Mouse (Mus musculus): ENCODE data around the gene Ssrp1.

Gene Ssrp1

DNA sequence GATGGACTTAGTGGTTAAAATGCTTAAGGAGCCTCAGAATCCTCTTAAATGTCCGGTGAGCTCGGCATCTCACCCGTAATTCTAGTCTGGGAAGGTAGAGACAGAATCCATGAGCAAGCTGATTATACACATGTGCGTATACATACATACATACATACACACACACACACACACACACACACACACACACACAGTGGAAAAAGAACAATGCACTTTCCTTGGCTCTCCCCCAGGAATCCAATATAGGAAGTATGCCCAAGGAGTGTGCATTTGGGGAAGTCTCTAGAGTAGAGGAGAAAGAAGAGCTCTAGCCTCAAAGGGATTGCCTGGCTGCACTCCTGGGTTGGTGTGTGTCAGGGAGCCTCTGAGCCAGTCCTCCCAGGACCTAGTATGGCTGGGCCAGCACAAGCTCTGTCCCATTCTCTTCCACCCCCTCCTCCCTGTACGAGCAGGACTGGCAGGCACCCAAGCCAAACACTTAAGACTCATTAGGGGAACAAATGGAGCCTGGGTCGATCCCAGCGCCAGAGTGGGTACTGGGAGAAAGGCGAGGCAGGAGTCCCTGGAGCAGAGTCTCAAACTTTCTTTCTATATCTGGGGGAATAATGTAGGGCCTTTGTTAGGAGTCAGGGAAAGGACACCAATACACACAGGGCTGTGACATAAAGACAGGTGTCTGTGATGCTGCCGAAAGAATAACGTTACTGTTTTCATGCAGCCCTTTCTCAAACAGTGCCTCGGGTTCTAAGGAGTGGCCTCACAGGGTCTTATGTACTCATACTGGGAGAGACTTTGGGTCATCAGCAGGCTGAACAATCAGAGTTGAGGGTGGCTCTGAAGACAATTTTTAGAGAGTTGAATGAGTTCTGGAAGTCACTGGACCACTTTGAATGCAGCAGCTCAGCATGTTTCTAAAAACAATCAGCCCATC, 51.9 kb downstream of the Ssrp1 start:
- no peaks in the 10 kb centered on the region for H3K27me3 ChIP-seq (ENCODE audit: control insufficient read depth, insufficient read depth, low read length, poor library complexity, severe bottlenecking)
- no peak for DNase-seq (ENCODE audit: low read depth, low spot score)

DNA sequence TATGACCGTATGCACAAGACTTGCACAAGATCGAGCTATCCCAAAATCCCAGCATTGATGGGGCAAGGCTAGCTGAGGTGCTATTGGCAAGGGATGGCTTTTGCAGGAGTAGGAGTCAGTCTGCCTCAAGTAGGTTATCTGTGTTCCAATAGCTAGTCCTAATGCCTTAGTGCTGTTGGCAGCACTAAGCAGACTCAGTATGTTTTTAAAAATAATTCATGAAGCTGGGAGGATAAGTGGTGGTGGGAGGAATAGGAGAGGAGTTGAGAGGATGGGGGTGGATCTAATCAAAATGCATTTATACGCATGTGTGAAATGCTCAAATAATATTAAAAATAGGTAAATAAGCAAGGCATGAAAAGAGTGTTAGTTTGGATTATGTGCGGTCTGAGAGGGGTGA, 54.3 kb downstream of the Ssrp1 start:
- H3K36me3 ChIP-seq (ENCODE audit: control insufficient read depth, insufficient read depth, low read length, poor library complexity, severe bottlenecking), result no peaks in the 10 kb centered on the region
- no peaks in the 10 kb centered on the region for H3K27me3 ChIP-seq (ENCODE audit: control insufficient read depth, insufficient read depth, low read length, poor library complexity, severe bottlenecking)
- no peak for DNase-seq (ENCODE audit: low read depth, low spot score)

More for the DNA sequence above, 51.9 kb downstream of the Ssrp1 start:
- H3K36me3 ChIP-seq (ENCODE audit: control insufficient read depth, insufficient read depth, low read length, poor library complexity, severe bottlenecking), result no peaks in the 10 kb centered on the region

DNA sequence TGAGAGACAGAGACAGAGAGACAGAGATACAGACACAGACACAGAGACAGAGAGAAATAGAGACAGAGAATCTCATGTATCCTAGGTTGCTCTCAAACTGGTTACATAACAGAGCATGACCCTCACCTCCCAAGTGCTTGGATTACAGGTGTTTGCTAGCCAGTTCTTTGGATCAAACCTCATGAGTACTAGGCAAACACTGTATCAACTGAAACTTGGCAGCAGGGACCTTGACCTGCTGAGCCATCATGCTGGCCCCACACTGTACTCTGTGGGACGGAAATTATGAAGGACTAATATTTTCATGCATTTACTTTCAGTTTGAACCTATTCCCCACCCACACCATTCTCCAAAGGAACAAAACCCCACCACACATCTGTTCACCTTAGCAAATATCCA, 56.3 kb downstream of the Ssrp1 start:
- Histone ChIP-seq H3K27me3 (ENCODE audit: control insufficient read depth, insufficient read depth, low read length, poor library complexity, severe bottlenecking) (no peaks in the 10 kb centered on the region), H3K36me3 (ENCODE audit: control insufficient read depth, insufficient read depth, low read length, poor library complexity, severe bottlenecking) (no peaks in the 10 kb centered on the region)
- DNase-seq (ENCODE audit: low read depth, low spot score), result no peak

DNA sequence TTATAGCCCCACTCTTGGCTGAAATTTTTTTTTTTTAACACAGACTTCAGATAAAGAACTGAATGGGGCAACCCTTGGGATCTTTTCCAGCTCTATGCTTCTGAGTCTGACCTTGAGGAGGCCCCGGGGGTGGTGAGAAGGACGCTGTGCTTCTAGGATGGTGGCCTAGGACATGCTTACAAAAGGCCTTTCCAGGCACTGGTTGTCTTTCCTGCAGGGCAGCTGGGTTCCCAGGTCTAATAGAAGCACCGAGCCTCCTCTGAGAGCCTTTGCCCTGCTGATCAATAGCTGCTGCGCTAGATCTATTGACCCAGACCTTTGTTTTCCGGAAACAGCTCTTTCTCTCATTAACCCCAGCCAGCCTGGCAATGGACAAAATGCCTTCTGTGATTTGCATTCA, 58.9 kb downstream of the Ssrp1 start:
- no peaks in the 10 kb centered on the region for H3K36me3 ChIP-seq (ENCODE audit: control insufficient read depth, insufficient read depth, low read length, poor library complexity, severe bottlenecking)
- H3K27me3 ChIP-seq (ENCODE audit: control insufficient read depth, insufficient read depth, low read length, poor library complexity, severe bottlenecking), result no peaks in the 10 kb centered on the region
- no peak for DNase-seq (ENCODE audit: low read depth, low spot score)

Data from splenic B cell, adult 2 months (primary cell).